ENCODE assay signal across 9 mouse cellular contexts in the genomic region with DNA sequence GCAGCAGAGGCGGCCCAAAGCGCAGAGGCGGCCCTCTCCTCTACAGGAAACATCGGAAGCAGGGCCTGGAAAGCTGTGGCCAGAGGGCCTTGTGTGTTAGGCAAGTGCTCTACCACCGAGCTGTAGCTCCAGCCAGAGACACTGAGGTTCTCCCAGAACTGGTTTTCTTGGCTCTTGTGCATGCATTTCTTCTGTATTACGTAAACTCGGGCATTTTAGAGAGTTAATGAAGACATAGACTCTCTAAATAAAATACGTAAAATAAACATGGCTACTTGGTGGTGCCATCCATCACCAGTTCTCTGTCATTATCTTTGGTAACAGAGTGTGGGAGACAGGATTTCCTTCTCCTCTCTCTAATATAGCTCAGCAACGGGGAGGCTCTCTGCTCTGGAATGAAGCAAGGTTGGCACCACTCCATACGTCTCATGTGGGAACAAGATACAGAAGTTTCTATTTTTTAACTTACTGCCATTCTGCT. TPM values are rescaled to one million over a fixed set of nuclear protein-coding genes. Genes with fewer than 3 reads are reported as not detected.
DNase-seq lines count a peak whose midpoint lies in the region; ATAC-seq lines count a peak whose summit lies in the region.
"Had no signal": no experiment of that assay in that cellular context is flagged by ENCODE, and none has a peak within 500 bp of the region (broad histone marks: within the 10 kb centered on the region; RNA-seq: fewer than 3 reads in every experiment).

No protein-coding gene starts in this region.

- H3K27me3 ChIP-seq in lung, embryonic 15.5 days = no peaks in the 10 kb centered on the region

- peak; percentile 89 for ATAC-seq in lung, embryonic 15.5 days (ENCODE audit: borderline replicate concordance, extremely low read depth, low FRiP score, low TSS enrichment)
- no peak for ATAC-seq in activated CD4-positive, CD25-positive, alpha-beta regulatory T cell, adult 4 months

- 29% methylated on average over 10 of the region's 10 CpGs for WGBS in lung, embryonic 15.5 days

- peaks cover 14% of the 10 kb centered on the region for H3K4me1 ChIP-seq in lung, embryonic 15.5 days

- peak; percentile 59 for DNase-seq in adrenal gland, postnatal 10 days
- no peak for DNase-seq in adrenal gland, adult 18-20 months (ENCODE audit: low spot score in 2 of 2)
- peak; percentile 19 to 46 for DNase-seq in adrenal gland, postnatal 36 days
- DNase-seq in heart, postnatal 10 days = peak; percentile 86
- DNase-seq in testis, postnatal 14 days (ENCODE audit: low spot score) = peak; percentile 74
- DNase-seq in cerebellum, adult 8-10 months = no peak

- H3K4me2 ChIP-seq in lung, embryonic 15.5 days = no peak overlapping the region

- H3K9ac ChIP-seq in lung, embryonic 15.5 days = no peak overlapping the region

- intact Hi-C loops in heart, postnatal 10 days (cut with DNase I) = loop anchor here (2.0 kb wide), 2 partner anchors 17 to 47 kb away; no protein-coding TSS in a partner anchor

- no peaks in the 10 kb centered on the region for H3K9me3 ChIP-seq in lung, embryonic 15.5 days

- H3K36me3 ChIP-seq in lung, embryonic 15.5 days = no peaks in the 10 kb centered on the region

- H3K27ac ChIP-seq in lung, embryonic 15.5 days = peak overlapping the region; percentile 75

- H3K4me3 ChIP-seq in lung, embryonic 15.5 days = no peak overlapping the region

RNA-seq across cellular contexts. Expression of a gene that starts 46.3 kb away (rescaled TPM):
- 1 to 10 TPM; 2.1 to 3.5 TPM for total RNA-seq in adrenal gland, postnatal 10 days (2021)
- under 1 TPM; 0.40 to 0.48 TPM for total RNA-seq in adrenal gland, adult 18-20 months (2021)
- total RNA-seq in adrenal gland, postnatal 36 days (2021) = 1 to 10 TPM in 1 of 2 experiments, under 1 TPM in 1; 0.63 to 1.1 TPM
- 10 to 100 TPM; 75.4 to 79.3 TPM for total RNA-seq in heart, postnatal 10 days (2021)
- polyA plus RNA-seq in lung, embryonic 15.5 days (2015; fragmentation: Nextera tagmentation; extraction: Ambion mirVana) = 0.86 and 1.2 TPM in 2 replicates
- polyA plus RNA-seq in activated CD4-positive, CD25-positive, alpha-beta regulatory T cell, adult 4 months (2017; shearing (Covaris generic)) = under 1 TPM in 1 of 2 experiments, not detected in 1; 0.26 TPM

RNA-seq across cellular contexts. Expression of a gene that starts 54.6 kb away (rescaled TPM):
- total RNA-seq in adrenal gland, postnatal 10 days (2021) = not detected
- not detected for total RNA-seq in adrenal gland, adult 18-20 months (2021)
- total RNA-seq in adrenal gland, postnatal 36 days (2021) = not detected
- total RNA-seq in heart, postnatal 10 days (2021) = not detected
- polyA plus RNA-seq in lung, embryonic 15.5 days (2015; fragmentation: Nextera tagmentation; extraction: Ambion mirVana) = 0.41 TPM in 1 of 2 replicates, not detected in the other
- polyA plus RNA-seq in activated CD4-positive, CD25-positive, alpha-beta regulatory T cell, adult 4 months (2017; shearing (Covaris generic)) = not detected
- total RNA-seq: layer of hippocampus, postnatal 25 days had no signal

Comparison
In these comparisons a context has a peak if more than half of its experiments do, and no peak if none do; other contexts are left out.
1. DNase-seq: peak in adrenal gland, postnatal 10 days (single experiment), adrenal gland, postnatal 36 days (2 of 2), heart, postnatal 10 days (2 of 2) and testis, postnatal 14 days (single experiment); none in adrenal gland, adult 18-20 months (0 of 2) and cerebellum, adult 8-10 months (single experiment).
2. RNA of a gene that starts 46.3 kb away (total RNA-seq): 75.4 to 79.3 TPM in heart, postnatal 10 days; 2.1 to 3.5 TPM in adrenal gland, postnatal 10 days, 0.63 to 1.1 TPM in adrenal gland, postnatal 36 days and 0.40 to 0.48 TPM in adrenal gland, adult 18-20 months; every median in the first group is over 10 times any median in the second.